Mouse (Mus musculus) cortical plate, adult 2 months (tissue): ENCODE measurements around the gene Gabbr2.

ENCODE experiments used
- CTCF ChIP-seq: fragments of 200-500 bp; IDR thresholded peaks from 2 replicates; pipeline ENCODE4 v1.5.1; 2011; ENCODE audit warnings: mild to moderate bottlenecking, control low read depth, low read length; ENCODE audit not compliant: insufficient read depth; ENCODE audit errors: extremely low read depth
- POLR2A ChIP-seq: fragments of 200-500 bp; IDR thresholded peaks from 2 replicates; pipeline ENCODE4 v1.6.1; 2011; ENCODE audit warnings: mild to moderate bottlenecking, low read length, control low read depth; ENCODE audit not compliant: insufficient read depth; ENCODE audit errors: extremely low read depth

DNA sequence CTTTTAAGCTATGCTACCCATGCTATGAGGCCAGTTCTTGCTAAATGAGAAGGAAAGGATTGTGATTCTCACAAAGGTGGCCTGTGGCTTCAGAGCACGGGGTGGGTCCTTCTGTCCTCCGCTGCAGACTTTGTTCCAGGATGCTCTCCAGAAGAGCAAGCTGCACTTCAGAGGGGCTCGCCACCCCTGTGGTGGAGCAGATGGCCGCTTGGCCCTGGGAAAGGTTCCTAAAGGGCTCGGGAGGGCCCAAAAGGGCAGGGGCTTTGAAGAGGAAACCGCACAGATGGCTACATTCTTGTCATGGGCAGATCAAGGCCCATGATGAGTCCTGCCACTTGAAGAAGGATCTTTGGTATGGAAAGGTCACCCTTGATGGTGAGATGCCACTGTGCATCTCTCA lies 151.5 kb downstream of the Gabbr2 start:
- TF ChIP-seq CTCF = no peak
- no peak for TF ChIP-seq POLR2A
